Mouse (Mus musculus): ENCODE data around the gene Gzmm. TPM values are rescaled to one million over a fixed set of nuclear protein-coding genes. Genes with fewer than 3 reads are reported as not detected.

Gzmm gene
- polyA plus RNA-seq, 1 experiment from 2014 or later, result 1.5 TPM

- H3K27ac ChIP-seq (replicated peaks), result no peak overlapping the region
- no peaks in the 10 kb centered on the region for H3K36me3 ChIP-seq
- H3K4me2 ChIP-seq, result no peak overlapping the region
- H3K4me3 ChIP-seq, result no peak overlapping the region
- H3K4me1 ChIP-seq (replicated peaks), result peaks cover 25% of the 10 kb centered on the region
- no peak for ATAC-seq (ENCODE audit: low read depth)
- H3K9me3 ChIP-seq, result no peaks in the 10 kb centered on the region
- WGBS, result 75% methylated on average over 5 of the region's 5 CpGs
- no peak overlapping the region for H3K9ac ChIP-seq
- peaks cover 45% of the 10 kb centered on the region for H3K27me3 ChIP-seq
Observed at GRCm38 (mm10) chr10:79721089-79721488, 32.3 kb downstream of the Gzmm start.

- no peaks in the 10 kb centered on the region for H3K9me3 ChIP-seq
- no peak overlapping the region for H3K9ac ChIP-seq
- no peak overlapping the region for H3K27ac ChIP-seq (replicated peaks)
- peaks cover 26% of the 10 kb centered on the region for H3K27me3 ChIP-seq
- ATAC-seq (ENCODE audit: low read depth), result no peak
- no peak overlapping the region for H3K4me2 ChIP-seq
- H3K36me3 ChIP-seq, result no peaks in the 10 kb centered on the region
- H3K4me3 ChIP-seq, result no peak overlapping the region
- WGBS, result 67% methylated on average over 6 of the region's 6 CpGs
- peaks cover 6% of the 10 kb centered on the region for H3K4me1 ChIP-seq (replicated peaks)
Observed at GRCm38 (mm10) chr10:79723047-79723446, 34.2 kb downstream of the Gzmm start.

GRCm38 (mm10) chr10:79723692-79724091 is 34.9 kb downstream of the Gzmm start:
- Histone ChIP-seq H3K27me3 (peaks cover 19% of the 10 kb centered on the region), H3K9ac (no peak overlapping the region), H3K9me3 (no peaks in the 10 kb centered on the region), H3K4me1 (replicated peaks) (0 out of 2 replicates have a peak, but pooled peaks cover 2% of the 10 kb centered on the region), H3K36me3 (no peaks in the 10 kb centered on the region), H3K27ac (replicated peaks) (no peak overlapping the region), H3K4me2 (no peak overlapping the region), H3K4me3 (no peak overlapping the region)
- WGBS, result 92% methylated on average over 7 of the region's 7 CpGs
- no peak for ATAC-seq (ENCODE audit: low read depth)

DNA sequence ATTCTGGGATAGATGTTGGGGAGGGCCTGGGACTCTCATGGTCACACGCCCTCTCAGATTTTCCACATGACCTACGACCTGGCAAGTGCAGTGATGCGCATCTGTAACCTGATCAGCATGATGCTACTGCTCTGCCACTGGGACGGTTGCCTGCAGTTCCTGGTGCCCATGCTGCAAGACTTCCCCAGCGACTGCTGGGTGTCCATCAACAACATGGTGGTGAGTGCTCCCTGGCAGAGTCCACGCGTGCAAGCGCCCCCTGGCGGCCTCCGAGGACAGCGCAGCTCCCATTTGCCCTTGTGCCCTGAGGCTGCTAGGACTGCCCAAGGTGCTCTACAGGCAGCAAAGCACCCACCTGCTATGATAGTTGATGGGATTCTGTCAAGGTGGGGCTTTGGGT is 37.3 kb downstream of the Gzmm start:
- no peak for ATAC-seq (ENCODE audit: low read depth)
- H3K27ac ChIP-seq (replicated peaks), result no peak overlapping the region
- H3K4me2 ChIP-seq, result no peak overlapping the region
- WGBS, result 38% methylated on average over 11 of the region's 11 CpGs
- no peak overlapping the region for H3K4me3 ChIP-seq
- H3K27me3 ChIP-seq, result no peaks in the 10 kb centered on the region; the same call in 1 of the 2 replicates
- H3K9ac ChIP-seq, result no peak overlapping the region
- 0 out of 2 replicates have a peak, but pooled peaks cover 2% of the 10 kb centered on the region for H3K4me1 ChIP-seq (replicated peaks)
- H3K9me3 ChIP-seq, result no peaks in the 10 kb centered on the region
- peaks cover 5% of the 10 kb centered on the region for H3K36me3 ChIP-seq

DNA sequence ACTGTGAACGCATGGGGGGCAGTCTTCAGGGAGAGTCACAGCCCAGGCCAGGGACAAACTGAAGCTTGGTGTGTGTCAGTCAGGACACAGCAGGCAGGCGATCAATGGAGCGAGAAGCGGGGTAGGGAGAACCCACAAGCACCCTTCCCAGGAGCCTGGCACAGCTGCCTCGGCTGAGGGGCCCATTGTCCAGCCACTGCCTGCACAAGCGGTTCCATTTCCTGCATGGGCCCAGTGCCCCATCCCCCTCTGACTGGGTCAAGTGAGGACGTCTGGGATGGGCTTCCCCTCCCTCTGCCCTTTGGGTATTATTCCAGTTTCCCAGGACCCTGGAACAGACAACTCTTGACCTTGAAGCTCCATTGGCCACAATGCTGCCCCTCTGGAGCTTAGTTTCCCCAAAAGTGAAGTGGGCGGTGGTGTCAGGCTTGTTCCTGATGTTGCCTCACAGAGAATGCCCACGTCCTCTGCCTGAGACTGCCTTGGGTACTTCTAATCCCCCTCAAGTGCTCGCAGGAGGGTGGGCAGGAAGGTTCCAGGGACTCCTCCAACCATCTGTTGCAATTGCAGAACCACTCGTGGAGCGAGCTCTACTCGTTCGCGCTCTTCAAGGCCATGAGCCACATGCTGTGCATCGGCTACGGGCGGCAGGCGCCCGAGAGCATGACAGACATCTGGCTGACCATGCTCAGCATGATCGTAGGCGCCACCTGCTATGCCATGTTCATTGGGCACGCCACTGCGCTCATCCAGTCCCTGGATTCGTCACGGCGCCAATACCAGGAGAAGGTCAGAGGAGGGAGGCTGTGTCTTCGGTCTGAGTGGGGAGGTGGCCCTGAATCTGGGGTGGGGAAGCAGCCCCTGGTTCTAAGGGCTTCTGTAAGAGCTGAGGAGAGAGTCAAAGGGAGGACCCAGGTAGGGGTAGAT is 39.8 kb downstream of the Gzmm start:
- no peak overlapping the region for H3K4me3 ChIP-seq
- H3K27me3 ChIP-seq, result no peaks in the 10 kb centered on the region
- H3K27ac ChIP-seq (replicated peaks), result no peak overlapping the region
- ATAC-seq (ENCODE audit: low read depth), result no peak
- H3K36me3 ChIP-seq, result peaks cover 28% of the 10 kb centered on the region
- 76% methylated on average over 28 of the region's 28 CpGs for WGBS
- no peak overlapping the region for H3K9ac ChIP-seq
- H3K4me1 ChIP-seq (replicated peaks), result no peaks in the 10 kb centered on the region
- no peak overlapping the region for H3K4me2 ChIP-seq
- 0 out of 2 replicates have a peak, but pooled peaks cover 2% of the 10 kb centered on the region for H3K9me3 ChIP-seq

- 81% methylated on average over 13 of the region's 13 CpGs for WGBS
- Histone ChIP-seq H3K27me3 (0 out of 2 replicates have a peak, but pooled peaks cover under 1% of the 10 kb centered on the region), H3K36me3 (peaks cover 36% of the 10 kb centered on the region), H3K4me3 (no peak overlapping the region), H3K27ac (replicated peaks) (no peak overlapping the region), H3K4me2 (no peak overlapping the region), H3K4me1 (replicated peaks) (no peaks in the 10 kb centered on the region), H3K9ac (no peak overlapping the region), H3K9me3 (0 out of 2 replicates have a peak, but pooled peaks cover 2% of the 10 kb centered on the region)
- no peak for ATAC-seq (ENCODE audit: low read depth)
Observed at GRCm38 (mm10) chr10:79729357-79729965, 40.6 kb downstream of the Gzmm start.

DNA sequence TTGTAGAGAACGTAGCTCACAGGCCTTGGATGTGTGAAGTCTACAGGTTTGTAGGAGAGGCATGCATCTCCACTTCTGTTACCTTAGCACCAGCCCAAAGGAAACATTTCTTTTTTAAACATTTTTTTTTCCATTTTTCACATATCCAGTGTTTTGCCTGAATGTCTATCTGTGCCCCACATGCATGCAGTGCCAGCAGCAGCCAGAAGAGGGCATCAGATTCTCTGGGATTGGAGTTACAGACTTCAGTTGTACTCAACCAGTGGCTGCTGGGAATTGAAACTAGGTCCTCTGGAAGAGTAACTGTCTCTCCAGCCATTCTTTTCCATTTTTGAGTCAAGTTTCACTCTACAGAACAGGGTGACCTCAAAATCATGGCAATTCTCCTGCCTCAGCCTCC is 43.7 kb downstream of the Gzmm start:
- WGBS, result 90% methylated on average over 1 of the region's 1 CpGs
- Histone ChIP-seq H3K4me2 (no peak overlapping the region), H3K4me1 (replicated peaks) (no peaks in the 10 kb centered on the region), H3K36me3 (peaks cover 67% of the 10 kb centered on the region), H3K27ac (replicated peaks) (no peak overlapping the region), H3K9me3 (0 out of 2 replicates have a peak, but pooled peaks cover 19% of the 10 kb centered on the region), H3K9ac (no peak overlapping the region), H3K27me3 (peaks cover 20% of the 10 kb centered on the region), H3K4me3 (no peak overlapping the region)
- no peak for ATAC-seq (ENCODE audit: low read depth)

DNA sequence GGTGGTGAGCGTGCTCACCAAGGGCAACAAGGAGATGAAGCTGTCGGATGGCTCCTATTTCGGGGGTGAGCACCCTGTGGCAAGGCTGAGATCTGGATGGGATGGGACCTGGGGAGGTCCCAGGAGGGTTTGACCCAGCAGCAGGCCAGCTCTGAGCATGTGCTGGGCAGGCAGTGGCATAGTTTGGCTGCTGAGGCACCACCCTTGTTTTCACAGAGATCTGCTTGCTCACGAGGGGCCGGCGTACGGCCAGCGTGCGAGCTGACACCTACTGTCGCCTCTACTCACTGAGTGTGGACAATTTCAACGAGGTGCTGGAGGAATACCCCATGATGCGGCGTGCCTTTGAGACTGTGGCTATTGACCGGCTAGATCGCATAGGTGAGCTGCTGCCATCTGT is 45.0 kb downstream of the Gzmm start:
- H3K9me3 ChIP-seq, result peaks cover 30% of the 10 kb centered on the region
- WGBS, result 96% methylated on average over 15 of the region's 15 CpGs
- no peak overlapping the region for H3K27ac ChIP-seq (replicated peaks)
- peaks cover 80% of the 10 kb centered on the region for H3K36me3 ChIP-seq
- no peak overlapping the region for H3K9ac ChIP-seq
- no peak overlapping the region for H3K4me2 ChIP-seq
- H3K27me3 ChIP-seq, result peaks cover 20% of the 10 kb centered on the region
- ATAC-seq (ENCODE audit: low read depth), result no peak
- no peaks in the 10 kb centered on the region for H3K4me1 ChIP-seq (replicated peaks)
- no peak overlapping the region for H3K4me3 ChIP-seq

GRCm38 (mm10) chr10:79735361-79735760 is 46.5 kb downstream of the Gzmm start:
- H3K36me3 ChIP-seq, result peaks cover 95% of the 10 kb centered on the region
- H3K27ac ChIP-seq (replicated peaks), result no peak overlapping the region
- no peak overlapping the region for H3K9ac ChIP-seq
- no peaks in the 10 kb centered on the region for H3K4me1 ChIP-seq (replicated peaks)
- peaks cover 20% of the 10 kb centered on the region for H3K27me3 ChIP-seq
- H3K9me3 ChIP-seq, result peaks cover 44% of the 10 kb centered on the region
- WGBS, result 21% methylated on average over 51 of the region's 52 CpGs
- H3K4me2 ChIP-seq, result no peak overlapping the region
- H3K4me3 ChIP-seq, result no peak overlapping the region
- ATAC-seq (ENCODE audit: low read depth), result no peak

DNA sequence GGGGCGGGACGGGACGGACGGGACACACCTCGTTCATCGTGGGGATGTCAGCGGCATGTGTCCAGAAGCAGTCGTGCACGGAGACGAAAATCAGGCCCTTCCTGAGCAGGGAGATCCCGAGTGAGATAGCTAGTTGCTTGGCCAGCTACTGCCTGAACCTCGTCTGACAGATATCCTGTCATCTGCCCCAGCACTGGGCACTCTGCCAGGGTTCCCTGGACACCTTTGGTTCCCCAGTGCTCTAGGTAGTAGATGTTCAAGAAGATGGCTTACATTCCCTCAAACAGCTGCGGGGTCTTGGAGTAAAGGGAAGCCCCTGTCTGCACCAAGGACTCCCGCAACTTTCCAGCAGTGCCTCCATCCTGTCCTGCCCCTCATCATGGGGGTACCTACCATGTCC is 47.9 kb downstream of the Gzmm start:
- WGBS, result 86% methylated on average over 14 of the region's 14 CpGs
- no peak for ATAC-seq (ENCODE audit: low read depth)

GRCm38 (mm10) chr10:79738259-79738658 is 49.4 kb downstream of the Gzmm start:
- H3K9me3 ChIP-seq, result peaks cover 42% of the 10 kb centered on the region
- H3K36me3 ChIP-seq, result peaks cover 100% of the 10 kb centered on the region
- H3K27me3 ChIP-seq, result peaks cover 20% of the 10 kb centered on the region
- H3K4me2 ChIP-seq, result no peak overlapping the region
- H3K4me1 ChIP-seq (replicated peaks), result no peaks in the 10 kb centered on the region
- H3K4me3 ChIP-seq, result no peak overlapping the region
- WGBS, result 89% methylated on average over 10 of the region's 10 CpGs
- ATAC-seq (ENCODE audit: low read depth), result no peak
- H3K9ac ChIP-seq, result no peak overlapping the region
- H3K27ac ChIP-seq (replicated peaks), result no peak overlapping the region

More for the DNA sequence above, 47.9 kb downstream of the Gzmm start:
- H3K9ac ChIP-seq, result no peak overlapping the region
- no peak overlapping the region for H3K4me2 ChIP-seq
- peaks cover 20% of the 10 kb centered on the region for H3K27me3 ChIP-seq
- H3K9me3 ChIP-seq, result peaks cover 45% of the 10 kb centered on the region
- H3K4me3 ChIP-seq, result no peak overlapping the region
- H3K27ac ChIP-seq (replicated peaks), result no peak overlapping the region
- peaks cover 99% of the 10 kb centered on the region for H3K36me3 ChIP-seq
- no peaks in the 10 kb centered on the region for H3K4me1 ChIP-seq (replicated peaks)

DNA sequence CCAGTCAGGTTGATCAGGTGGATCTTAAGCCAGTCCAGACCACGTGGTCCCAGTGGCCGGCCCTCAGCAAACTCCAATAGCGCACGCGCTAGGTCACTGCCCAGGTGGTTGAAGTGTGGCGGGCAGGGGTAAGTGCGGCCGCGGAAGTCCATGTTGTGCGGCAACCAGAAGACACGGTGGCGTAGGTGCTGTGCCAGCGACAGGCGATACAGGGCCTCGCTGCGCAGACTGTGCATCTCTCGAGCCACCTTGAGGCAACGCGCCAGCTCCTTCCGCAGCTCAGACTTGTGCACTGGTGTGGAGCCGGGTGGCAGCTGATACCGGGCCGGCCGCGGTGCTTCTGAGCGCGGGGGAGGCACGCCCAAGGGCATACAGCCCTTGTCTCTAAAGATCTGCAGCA is 50.4 kb downstream of the Gzmm start:
- Histone ChIP-seq H3K9me3 (peaks cover 42% of the 10 kb centered on the region), H3K36me3 (peaks cover 100% of the 10 kb centered on the region), H3K9ac (no peak overlapping the region), H3K27me3 (peaks cover 20% of the 10 kb centered on the region), H3K4me1 (replicated peaks) (no peaks in the 10 kb centered on the region), H3K4me3 (no peak overlapping the region), H3K4me2 (no peak overlapping the region), H3K27ac (replicated peaks) (no peak overlapping the region)
- 96% methylated on average over 28 of the region's 28 CpGs for WGBS
- ATAC-seq (ENCODE audit: low read depth), result no peak
